Mouse (Mus musculus): ENCODE measurements around the gene Nfyb.

The Nfyb gene

DNA sequence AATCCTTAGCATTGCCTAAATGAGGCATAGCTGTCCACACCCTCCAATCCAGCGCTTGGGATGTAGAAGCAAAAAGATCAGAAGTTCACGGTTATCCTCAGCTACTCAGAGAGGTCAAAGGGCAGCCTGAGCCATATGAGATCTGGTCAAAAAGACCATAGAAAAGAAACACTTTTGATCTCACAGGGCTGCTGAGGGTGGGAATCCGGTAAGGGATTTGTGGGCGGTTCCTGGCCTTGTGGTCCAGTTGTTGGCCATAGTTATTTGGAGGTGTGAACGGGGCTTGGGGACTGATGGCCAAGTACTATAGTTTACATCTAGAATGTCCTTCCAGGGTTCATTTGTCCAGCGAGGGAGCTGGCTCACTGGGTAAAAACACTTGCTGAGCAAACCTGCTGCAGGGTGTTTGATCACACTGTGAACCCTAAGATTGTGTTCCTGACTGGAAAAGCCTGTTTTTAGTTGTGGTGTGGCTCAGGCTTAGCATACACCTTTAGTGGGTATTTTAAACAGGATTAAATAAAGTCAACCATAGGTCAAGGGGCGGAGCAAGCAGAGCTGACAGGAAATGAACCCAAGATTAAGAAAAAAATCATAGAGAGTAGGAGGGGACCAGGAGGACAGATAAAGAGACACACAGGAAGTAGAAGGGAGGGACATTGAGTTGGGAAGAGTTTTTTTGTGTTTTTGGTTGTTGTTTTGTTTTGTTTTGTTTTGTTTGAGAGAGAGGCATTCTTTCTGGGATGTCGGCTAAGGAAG, 15.0 kb upstream of the Nfyb start:
- DNase-seq: peak; percentile 48

DNA sequence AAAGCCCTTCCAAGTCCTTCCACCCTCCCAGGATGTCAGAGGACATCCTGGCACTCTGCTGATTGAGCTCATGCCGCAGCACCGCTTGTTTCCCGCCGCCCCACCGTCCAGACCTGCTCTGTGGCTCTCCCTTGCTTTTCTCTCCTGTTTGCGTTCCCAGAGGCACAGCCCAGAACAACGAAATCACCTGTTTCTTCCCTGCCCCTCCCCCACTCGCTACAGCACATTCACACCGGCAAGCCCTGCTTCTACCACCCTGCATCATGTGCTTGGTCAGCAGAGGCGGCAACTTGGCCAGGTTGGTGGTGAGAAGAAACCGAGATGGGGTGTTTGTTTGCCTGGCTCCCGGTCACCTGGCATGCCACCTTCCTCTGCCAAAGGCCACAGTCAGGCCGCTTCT, 13.9 kb upstream of the Nfyb start:
- no peak for DNase-seq

DNA sequence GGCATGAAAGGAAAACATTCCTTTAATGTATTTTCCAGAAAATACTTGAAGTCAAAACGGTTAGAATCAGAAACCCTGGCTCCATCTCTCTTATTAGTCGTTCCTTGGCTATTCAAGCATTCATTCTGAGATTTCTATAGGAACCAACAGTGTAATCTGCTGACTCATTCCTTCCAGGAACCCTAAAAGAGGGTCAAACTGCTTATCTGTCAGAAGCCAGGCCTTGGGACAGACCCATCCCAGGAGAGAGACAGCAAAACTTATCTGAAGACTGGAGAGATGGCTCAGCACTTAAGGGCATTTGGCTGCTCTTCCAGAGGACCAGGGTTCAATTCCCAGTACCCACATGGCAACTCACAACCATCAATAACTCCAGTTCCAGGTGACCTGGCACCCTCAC, 13.1 kb upstream of the Nfyb start:
- DNase-seq: no peak

DNA sequence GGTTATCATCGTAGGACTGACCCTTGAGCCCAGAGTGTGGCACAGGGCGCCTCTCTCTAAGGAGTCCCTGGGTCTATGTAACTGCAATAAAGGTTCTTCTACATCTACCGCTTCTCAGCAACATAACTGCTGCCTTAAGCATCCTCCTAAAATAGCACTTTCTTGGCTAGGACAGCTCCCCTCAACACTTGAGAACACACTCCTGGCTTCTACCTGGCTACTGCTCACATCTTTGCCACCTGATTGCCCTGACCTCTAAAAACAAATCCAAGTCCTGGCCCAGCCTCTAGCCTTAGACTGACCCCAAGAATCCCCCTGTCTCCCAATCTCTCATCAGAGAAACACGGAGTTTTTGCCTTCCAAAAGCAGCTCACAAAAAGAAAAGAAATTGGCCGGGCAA, 10.9 kb upstream of the Nfyb start:
- no peak for DNase-seq

DNA sequence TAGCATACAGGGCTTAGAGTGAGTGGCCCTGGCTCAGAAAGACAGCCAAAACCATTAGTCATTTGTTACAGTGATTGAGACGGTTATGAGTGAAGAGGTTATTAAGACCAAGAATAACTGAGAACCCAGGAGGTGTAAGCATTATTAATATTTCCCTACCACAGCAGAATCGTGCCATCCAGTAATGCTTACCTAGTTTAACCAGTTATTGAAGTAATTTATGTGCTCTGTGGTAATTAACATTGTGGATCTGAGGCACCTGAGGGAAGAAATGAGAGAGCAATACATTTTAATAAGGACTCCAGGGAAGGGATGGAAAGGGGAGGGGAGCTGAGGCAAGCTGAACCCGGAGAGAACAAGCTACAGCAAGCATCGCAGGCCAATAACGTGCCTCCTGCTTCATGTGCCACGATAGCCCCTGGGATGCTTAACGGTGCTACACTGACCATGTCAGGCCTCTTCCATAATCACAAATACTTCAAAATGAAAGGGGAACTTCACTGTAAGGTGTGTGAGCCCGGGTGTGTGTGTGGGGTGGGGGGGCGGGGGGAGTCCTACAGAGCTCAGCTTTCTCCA, 7.7 kb upstream of the Nfyb start:
- DNase-seq: no peak

DNA sequence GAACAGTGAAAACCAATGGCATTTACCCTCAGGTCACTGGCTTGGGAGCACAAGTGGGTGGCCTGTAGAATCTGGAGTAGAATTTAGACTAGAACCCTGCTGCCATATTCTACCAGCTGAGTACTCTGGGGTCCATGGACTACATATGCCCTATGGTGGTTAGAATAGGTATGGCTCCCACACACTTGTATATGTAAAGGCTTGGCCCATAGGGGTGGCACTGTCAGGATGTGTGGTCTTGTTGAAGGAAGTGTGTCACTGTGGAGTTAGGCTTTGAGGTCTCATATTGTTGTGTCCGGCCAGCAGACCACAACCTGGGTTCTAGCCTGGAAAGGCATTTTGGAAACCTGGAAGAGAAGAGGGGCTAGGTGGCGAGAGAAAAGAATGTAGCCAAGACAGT, 6.8 kb upstream of the Nfyb start:
- DNase-seq: no peak

DNA sequence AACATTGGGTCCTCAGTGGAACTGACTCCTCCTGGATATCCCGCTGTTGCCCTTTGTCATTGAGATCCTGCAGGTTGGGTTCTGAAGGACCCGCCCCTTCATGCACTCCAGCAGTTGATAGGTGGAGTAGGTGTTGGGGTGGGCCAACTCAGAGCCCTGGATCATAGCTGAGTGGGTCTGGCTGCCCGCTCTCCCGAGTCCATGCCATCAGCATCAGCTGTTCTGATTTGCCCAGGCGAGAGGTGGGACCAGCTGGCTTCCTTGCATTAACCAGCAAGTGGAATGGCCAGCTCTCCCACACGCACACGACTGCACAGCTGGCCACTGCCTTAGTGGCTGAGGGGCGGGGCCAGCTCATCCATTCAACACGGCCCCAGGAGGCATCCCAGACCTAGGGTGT, 5.0 kb upstream of the Nfyb start:
- no peak for DNase-seq

DNA sequence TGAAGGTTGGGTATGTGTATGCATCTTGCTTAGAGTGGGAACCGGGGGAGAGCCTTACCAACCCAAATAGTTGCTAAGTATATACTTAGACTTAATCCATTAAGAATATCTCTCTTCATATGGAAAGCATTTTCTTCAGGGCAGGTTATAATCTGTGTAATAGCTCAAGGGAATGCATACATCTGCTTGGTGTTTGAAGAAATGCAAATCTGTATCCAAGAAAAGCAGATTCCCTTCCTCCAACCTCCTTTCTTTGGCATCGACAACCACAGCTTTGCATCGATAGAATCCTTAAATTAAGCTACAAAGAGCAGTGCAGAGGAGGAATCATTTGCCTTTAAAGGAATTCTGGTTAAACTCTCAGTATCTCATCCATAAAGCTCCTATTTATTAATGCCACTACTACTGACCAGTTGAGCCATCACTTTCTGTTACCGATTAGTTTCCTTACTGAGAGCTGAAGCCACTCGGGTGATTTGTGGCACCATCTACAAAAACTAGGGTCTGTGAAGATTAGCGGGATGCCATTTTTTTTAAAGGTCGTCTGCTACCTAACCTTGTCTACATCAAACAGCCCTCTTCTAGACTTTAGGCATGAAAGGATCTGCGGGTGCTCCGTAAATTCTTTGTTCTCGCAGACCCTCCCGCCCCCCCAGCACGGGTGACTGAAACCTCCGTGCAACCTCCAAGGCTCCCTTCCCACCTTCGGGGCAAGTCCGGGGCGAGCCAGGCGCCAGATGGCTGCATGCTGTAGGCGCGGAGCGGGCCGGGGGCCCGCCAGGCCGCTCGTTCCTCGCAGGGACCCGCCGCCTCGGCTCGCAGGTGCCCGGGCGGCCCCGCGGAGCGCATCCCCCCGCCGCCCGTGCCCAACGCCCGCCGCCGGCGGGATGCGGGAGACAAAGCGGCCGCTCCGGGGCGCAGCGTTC, 925 bp downstream of the Nfyb start:
- no peak for DNase-seq

DNA sequence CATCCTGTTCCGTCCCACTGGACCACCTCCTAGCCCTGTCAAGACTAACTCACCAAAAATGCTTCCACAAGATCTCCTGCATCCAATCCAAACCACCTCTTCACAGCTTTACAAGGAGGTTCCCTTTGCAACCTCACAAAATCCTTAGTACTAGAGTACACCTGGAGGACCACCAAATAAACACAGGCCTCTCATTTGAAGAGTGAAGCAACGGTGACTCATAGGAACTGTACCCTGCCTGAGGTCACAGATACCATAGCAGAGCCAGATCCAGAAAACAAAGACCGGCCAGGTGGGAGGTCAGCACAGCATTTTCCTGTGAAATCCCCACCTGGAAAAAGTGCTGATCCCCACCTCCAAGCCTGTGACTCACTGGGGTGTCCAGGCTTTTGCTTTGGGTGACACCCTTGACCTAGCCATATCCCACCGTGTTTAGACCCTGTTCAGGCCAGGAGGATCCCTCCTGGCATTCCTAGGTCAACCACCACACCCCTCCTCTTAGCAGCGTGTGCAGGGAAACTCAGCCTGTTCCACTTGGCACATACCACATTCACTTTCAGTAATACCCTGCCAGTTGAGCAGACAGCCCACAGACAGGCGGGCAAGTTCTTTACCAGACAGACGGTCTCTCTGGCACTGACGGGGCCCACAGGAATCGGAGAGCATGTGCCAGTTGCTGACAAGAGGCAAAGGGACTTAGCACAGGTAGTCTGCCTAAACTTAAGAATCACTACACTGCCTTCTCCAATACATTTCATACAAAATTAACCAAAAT, 2.7 kb downstream of the Nfyb start:
- DNase-seq: peak; percentile 74

DNA sequence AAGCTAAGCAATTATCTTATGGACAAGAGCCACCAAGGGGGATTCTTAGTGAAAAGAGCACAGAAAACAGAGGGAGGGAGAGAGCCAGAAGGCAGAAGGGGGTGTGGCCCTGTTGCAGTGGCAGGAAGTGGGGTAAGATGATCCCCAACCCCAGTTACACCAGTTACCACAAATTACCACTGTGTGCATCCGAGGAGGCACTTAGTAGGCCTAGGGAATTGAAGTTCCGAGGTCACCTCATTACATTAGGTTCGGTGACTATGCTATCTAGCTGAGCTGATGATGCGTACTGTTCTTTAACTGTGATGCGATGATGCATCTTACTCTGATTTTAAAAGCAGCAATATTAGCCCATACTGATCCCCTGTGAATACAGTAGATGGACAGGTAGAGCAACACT, 4.2 kb downstream of the Nfyb start:
- no peak for DNase-seq

DNA sequence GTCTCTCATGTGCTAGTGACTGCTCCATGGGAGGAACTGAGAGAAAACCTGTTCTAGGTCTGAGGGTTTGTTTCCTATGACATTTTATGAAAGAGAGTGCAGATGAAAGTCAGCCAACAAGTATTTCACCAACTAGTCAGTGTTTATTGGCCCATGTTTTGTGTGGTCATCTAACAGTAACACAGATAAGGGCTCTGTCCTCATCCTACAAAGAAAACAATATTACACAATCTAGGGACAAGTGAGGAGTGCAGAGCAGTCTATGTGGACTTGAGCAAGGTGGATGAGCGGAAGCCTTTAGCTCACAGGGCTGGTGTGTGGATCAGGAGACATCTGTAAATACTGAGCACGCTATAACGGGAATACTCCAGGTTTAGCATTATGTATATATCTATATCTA, 5.1 kb downstream of the Nfyb start:
- no peak for DNase-seq

DNA sequence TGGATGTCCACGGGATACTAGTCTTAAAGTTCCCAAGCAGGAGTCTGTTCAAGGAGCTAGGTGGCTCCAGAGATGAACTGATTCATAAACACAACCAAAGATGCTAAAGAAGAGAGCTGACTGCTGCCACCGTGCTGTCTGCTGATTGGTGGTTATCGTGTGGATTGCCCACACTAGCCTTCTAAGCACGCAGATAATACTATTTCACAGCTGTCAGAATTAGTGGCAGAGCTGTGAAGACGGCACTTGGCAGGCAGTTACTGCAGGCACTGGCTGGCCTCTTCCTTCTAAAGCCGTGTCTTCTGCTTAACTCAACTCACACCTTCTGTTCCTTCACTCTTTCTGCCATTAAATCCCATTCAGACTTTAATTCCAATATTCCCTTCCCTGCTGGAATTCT, 5.6 kb downstream of the Nfyb start:
- DNase-seq: no peak

DNA sequence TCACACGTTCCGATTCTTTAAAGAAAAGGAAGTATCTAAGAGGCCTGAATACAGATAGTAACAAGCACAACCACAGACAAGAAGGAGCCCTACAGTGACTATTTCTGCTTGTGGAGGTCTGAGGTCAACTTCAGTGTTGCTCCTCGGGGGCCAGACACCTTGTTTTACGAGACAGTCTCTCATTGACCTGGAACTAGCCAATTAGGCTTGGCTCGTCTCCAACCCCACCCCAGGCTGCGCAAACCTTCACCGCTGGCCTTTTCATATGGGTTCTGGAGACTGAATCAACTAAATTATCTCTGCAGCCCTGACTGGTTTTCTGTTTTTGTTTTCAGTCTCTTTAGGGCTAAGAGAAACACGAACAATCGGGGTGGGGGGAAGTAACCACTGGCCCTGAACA, 6.6 kb downstream of the Nfyb start:
- no peak for DNase-seq

DNA sequence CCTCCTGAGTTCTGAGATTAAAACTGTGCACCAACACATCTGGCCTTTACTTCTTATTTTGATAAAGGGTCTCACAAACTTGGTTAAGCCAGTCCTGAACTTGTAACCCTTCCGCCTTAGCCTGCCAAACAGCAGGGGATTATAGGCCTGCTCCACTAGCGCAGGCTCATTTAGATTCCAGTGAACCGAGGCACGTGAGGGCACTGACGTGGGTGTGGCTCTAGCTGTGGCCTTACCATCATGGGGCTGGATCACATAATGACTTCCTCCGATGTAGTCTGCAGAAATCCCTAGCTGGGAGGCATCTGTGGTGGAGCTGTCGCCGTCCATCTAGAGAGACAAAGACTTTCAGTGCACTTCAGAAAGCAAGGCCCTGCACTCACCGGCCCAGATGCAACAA, 7.5 kb downstream of the Nfyb start:
- DNase-seq: no peak

DNA sequence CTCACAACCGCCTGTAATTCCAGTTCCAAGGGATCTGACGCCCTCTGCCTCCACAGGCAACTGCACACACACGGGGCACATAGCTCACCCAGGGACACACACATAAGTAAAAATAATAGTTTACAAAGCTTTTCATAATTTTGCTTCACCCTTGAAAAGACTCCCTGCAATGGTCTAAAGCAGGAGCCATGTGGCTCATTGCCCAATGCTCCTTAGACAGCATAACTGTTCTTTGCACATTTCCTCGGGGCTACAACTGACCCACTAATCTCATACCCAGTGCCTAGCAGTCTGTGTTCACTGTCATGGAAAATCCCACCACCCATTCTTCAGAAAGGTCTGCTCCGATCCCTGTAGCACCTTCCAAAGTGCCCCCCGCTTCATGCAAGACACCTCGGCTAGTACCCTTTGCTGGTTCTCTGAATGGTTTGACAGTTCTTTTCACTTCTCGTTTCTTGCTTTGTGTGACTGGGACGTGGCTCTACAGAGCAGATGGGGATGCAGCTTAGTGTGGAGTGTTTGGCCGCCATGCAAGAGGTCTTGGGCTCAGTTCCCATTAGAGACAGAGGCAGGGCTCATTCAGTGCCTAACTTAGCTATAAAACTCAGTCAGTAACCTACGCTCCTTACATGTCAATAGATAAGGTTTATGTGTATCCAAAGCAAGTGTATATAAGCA, 8.6 kb downstream of the Nfyb start:
- no peak for DNase-seq

DNA sequence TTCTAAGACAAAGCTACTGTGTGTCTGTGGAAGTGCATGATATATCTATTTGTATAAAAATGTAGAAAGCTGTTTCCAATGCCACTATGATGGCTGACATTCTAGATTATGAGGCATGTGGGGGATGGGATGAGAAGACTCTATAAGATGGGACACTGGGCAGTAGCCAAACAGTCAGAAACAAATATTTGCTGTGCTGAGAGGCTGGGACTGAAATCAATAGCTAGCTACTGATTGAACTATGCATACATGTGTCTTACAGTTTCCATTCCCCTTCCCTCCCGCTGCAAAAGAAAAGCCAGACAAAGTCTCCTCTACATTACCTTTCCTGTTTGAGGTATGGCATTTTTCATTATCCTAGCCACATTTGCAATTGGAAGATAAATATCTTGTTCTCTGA, 9.3 kb downstream of the Nfyb start:
- no peak for DNase-seq

DNA sequence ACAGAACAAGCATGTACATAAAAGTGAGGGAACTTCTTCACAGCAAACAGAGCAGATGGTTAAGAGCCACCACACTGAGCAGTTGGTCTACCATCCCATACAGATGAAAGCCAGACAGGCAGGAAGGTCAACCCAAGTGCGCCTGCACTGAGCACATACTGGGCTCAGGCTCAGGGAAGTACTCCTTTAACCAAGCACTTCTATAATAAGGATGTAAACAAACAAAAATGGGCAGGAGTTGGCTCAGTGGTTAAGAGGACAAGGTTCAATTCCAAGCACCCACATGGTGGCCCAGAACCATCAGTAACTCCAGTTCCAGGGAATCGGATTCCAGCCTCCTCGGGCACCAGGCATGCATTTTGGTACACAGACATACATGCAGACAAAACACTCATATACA, 11.0 kb downstream of the Nfyb start:
- peak; percentile 46 for DNase-seq

DNA sequence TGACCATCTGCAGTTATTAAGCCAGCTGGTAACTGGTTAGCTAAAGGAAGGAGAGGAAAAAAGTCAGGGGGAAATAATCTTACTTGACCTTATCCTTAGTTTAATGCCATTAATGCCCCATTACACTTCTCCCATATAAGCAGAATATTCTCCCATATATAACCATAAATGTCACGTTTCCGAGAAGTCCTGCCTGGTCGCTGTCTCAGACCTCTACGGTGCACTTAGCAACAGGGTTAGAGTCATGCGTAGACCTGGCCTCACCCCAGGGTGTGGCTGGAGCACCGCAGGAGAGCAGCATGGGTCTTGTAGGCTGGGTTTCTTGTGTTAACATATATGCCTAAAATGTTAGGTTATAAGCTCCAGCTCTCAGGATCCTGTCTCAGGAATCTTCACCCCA, 13.2 kb downstream of the Nfyb start:
- peak; percentile 60 for DNase-seq

DNA sequence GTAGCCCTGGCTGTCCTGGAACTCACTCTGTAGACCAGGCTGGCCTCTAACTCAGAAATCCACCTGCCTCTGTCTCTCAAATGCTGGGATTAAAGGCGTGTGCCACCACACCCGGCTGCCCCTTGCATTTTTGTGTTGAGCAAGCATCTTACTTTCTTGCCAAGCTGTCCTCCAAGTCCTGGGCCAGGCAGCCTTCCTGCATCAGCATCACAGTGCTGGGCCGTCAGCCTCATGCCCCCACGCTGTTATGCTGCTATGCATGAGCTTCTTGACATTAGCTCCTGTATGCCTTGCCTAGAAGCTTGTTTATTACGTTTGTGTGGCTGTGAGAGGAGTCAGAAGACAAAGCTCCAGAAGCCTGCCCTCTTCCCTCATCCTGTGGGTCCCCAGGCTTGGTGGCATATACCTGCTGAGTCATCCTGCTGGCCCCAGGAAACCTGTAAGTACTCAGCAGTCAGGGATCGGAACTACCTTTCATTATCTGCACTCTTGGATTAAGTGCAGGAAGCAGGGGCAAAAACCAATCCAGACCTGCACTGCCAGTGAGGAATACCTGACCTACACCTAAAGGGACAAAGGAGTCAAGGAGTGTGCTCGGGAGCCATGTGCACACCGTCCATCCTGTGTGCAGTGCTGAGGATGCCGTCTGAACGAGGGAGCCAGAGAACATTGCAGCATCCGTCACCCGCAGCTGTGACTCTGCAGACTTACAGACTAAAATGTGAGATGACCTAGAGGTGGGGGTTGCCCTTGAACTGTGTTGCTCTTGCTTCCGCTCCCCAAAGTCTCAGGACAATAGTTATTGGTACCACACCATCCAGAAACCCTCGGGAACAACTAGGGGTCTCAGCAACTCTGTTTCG, 16.7 kb downstream of the Nfyb start:
- peak; percentile 74 for DNase-seq

DNA sequence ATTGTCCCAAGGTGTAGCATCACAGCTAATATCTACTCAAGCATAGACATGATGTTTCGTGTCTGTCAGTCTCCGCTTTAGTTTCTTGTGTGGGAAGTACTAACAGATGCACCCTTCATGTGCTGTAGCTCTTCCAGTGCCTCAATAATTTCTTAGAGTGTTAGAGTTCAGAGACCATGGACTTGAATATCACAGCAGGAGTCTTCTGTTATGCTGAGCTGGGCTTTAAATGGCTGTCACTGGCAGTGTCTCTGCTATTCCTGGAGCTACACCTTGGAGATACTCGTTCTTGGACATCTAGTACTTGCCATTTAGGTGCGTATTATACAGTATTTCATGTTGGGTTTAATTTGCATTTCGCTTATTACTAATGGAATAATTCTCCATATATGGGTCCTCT, 18.6 kb downstream of the Nfyb start:
- DNase-seq: no peak

DNA sequence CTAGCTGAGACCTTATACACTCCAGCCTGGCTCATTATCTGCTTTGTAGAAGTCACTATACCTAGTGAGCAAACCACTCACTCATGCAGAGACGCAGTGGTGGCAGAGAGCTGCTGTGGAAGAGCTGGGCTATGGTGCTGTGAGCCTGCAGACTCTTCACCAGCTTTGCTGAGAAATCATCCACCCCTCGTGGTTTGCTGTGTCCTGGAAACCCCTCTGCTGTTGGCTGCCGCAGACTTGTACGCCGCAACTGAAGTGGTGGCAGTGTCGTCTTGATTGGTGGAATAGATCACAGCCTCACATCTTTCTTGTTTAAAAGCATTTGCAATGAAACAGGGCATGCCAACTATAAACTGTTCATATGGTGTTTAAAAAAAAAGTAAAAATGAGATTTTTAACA, 19.6 kb downstream of the Nfyb start:
- peak; percentile 63 for DNase-seq

DNA sequence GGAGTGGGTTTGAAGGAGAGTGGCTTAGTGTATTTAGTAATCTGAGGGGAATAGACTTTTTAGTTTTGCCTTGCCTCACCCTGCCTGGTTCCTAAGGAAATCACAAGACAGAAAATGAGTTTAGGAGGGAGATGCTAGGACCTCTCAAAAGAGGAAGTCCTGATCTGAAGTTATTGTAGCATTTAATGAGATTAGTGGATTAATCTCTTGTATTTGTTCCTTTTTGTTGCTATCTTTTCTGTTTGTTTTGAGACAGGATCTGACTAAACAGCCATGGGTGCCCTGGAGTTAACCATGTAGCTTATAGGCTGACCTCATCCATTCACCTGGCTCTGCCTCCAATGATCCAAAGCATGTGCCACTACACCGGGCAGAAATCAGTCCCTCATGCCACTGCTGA, 21.4 kb downstream of the Nfyb start:
- peak; percentile 12 for DNase-seq

Data from heart, adult 11 months (tissue).